Mouse (Mus musculus): ENCODE measurements at regions not wholly inside any gene's neighbourhood (a gene's known extent, or its start where the extent isn't known, plus 50 kb on each side); places are given as distances from the start of the nearest gene placed in this dataset.

- CTCF ChIA-PET, result no interaction called here
- POLR2A ChIA-PET, result no interaction called here
Observed at GRCm38 (mm10) chr12:69101965-69102364, 57.0 kb downstream of the Rps29 start.

- ChIA-PET POLR2A (interaction anchor here in 2 of 4 experiments (0.6 to 1.0 kb wide), 3 partner anchors 22 to 261 kb away, joined by 3 to 7 read pairs (median 3); no protein-coding TSS in a partner anchor), CTCF (interaction anchor here in 1 of 4 experiments (0.5 kb wide), 1 partner anchor 1731 kb away, joined by 6 read pairs; no protein-coding TSS in a partner anchor)
Observed at GRCm38 (mm10) chr12:69094856-69095255, 64.1 kb downstream of the Rps29 start.

GRCm38 (mm10) chr12:69093073-69093797 is 65.8 kb downstream of the Rps29 start:
- ChIA-PET POLR2A (interaction anchor here in 2 of 4 experiments (0.5 to 1.0 kb wide), 2 partner anchors 8 to 31 kb away, joined by 3 to 4 read pairs; no protein-coding TSS in a partner anchor), CTCF (interaction anchor here (0.5 to 1.6 kb wide), 12 partner anchors 9 to 1086 kb away, joined by 3 to 8 read pairs (median 3); no protein-coding TSS in a partner anchor)

GRCm38 (mm10) chr12:69087928-69088609 is 70.9 kb downstream of the Rps29 start:
- CTCF ChIA-PET, result no interaction called here
- POLR2A ChIA-PET, result no interaction called here

- POLR2A ChIA-PET, result interaction anchor here in 2 of 4 experiments (0.6 to 0.8 kb wide), 3 partner anchors 8 to 55 kb away, joined by 3 to 7 read pairs (median 3); no protein-coding TSS in a partner anchor
- CTCF ChIA-PET, result interaction anchor here in 1 of 4 experiments (0.6 to 1.1 kb wide), 2 partner anchors 46 to 90 kb away, joined by 3 read pairs; no protein-coding TSS in a partner anchor
Observed at GRCm38 (mm10) chr12:69085522-69086179, 73.3 kb downstream of the Rps29 start.

- CTCF ChIA-PET, result interaction anchor here in 2 of 4 experiments (0.6 to 1.1 kb wide), 3 partner anchors 8 to 89 kb away, joined by 3 read pairs; no protein-coding TSS in a partner anchor
- POLR2A ChIA-PET, result interaction anchor here in 2 of 4 experiments (0.6 to 0.8 kb wide), 3 partner anchors 9 to 56 kb away, joined by 3 to 7 read pairs (median 3); no protein-coding TSS in a partner anchor
Observed at GRCm38 (mm10) chr12:69084656-69085055, 74.3 kb downstream of the Rps29 start.

- ChIA-PET CTCF (interaction anchor here in 1 of 4 experiments (0.6 to 1.1 kb wide), 3 partner anchors 11 to 112 kb away, joined by 3 to 6 read pairs (median 4); no protein-coding TSS in a partner anchor), POLR2A (no interaction called here)
Observed at GRCm38 (mm10) chr12:69082051-69082450, 76.9 kb downstream of the Rps29 start.

- POLR2A ChIA-PET, result no interaction called here
- CTCF ChIA-PET, result interaction anchor here in 1 of 4 experiments (0.7 kb wide), 1 partner anchor 54 kb away, joined by 3 read pairs; no protein-coding TSS in a partner anchor
Observed at GRCm38 (mm10) chr12:69039553-69039952, 119.4 kb downstream of the Rps29 start.

- CTCF ChIA-PET, result interaction anchor here in 1 of 4 experiments (0.7 kb wide), 1 partner anchor 14 kb away, joined by 3 read pairs; no protein-coding TSS in a partner anchor
- POLR2A ChIA-PET, result no interaction called here
Observed at GRCm38 (mm10) chr12:69023594-69023993, 135.4 kb downstream of the Rps29 start.

GRCm38 (mm10) chr12:69016705-69017306 is 142.2 kb downstream of the Rps29 start:
- POLR2A ChIA-PET, result interaction anchor here in 1 of 4 experiments (0.7 kb wide), 1 partner anchor 142 kb away, joined by 3 read pairs; the partner anchor contains the start of gene Rps29
- CTCF ChIA-PET, result interaction anchor here in 1 of 4 experiments (0.5 kb wide), 1 partner anchor 336 kb away, joined by 6 read pairs; no protein-coding TSS in a partner anchor

- CTCF ChIA-PET, result interaction anchor here in 1 of 4 experiments (0.6 kb wide), 1 partner anchor 1972 kb away, joined by 3 read pairs; no protein-coding TSS in a partner anchor
- POLR2A ChIA-PET, result no interaction called here
Observed at GRCm38 (mm10) chr12:69005141-69005540, 153.8 kb downstream of the Rps29 start.

- CTCF ChIA-PET, result no interaction called here
- POLR2A ChIA-PET, result interaction anchor here in 1 of 4 experiments (0.5 kb wide), 1 partner anchor 35 kb away, joined by 4 read pairs; no protein-coding TSS in a partner anchor
Observed at GRCm38 (mm10) chr12:69002106-69002505, 156.9 kb downstream of the Rps29 start.

GRCm38 (mm10) chr12:68997259-68997658 is 161.7 kb downstream of the Rps29 start:
- CTCF ChIA-PET, result no interaction called here
- POLR2A ChIA-PET, result no interaction called here

GRCm38 (mm10) chr12:68996740-68997139 is 162.2 kb downstream of the Rps29 start:
- ChIA-PET POLR2A (no interaction called here), CTCF (interaction anchor here in 1 of 4 experiments (1.0 kb wide), 1 partner anchor 7 kb away, joined by 3 read pairs; no protein-coding TSS in a partner anchor)

- CTCF ChIA-PET, result interaction anchor here in 1 of 4 experiments (0.6 kb wide), 1 partner anchor 1786 kb away, joined by 5 read pairs; no protein-coding TSS in a partner anchor
- POLR2A ChIA-PET, result no interaction called here
Observed at GRCm38 (mm10) chr12:68980640-68981039, 178.3 kb downstream of the Rps29 start.

- ChIA-PET CTCF (no interaction called here), POLR2A (no interaction called here)
Observed at GRCm38 (mm10) chr12:68980173-68980572, 178.8 kb downstream of the Rps29 start.

- ChIA-PET CTCF (no interaction called here), POLR2A (no interaction called here)
Observed at GRCm38 (mm10) chr12:68979232-68979631, 179.8 kb downstream of the Rps29 start.

- ChIA-PET CTCF (no interaction called here), POLR2A (no interaction called here)
Observed at GRCm38 (mm10) chr12:68977276-68977675, 181.7 kb downstream of the Rps29 start.

- CTCF ChIA-PET, result interaction anchor here in 1 of 4 experiments (0.6 kb wide), 1 partner anchor 126 kb away, joined by 4 read pairs; no protein-coding TSS in a partner anchor
- POLR2A ChIA-PET, result no interaction called here
Observed at GRCm38 (mm10) chr12:68947240-68947639, 211.7 kb downstream of the Rps29 start.

All from embryonic stem cell, embryonic (primary cell).